Mouse (Mus musculus): ENCODE measurements around the gene Adgrf5. TPM values are rescaled to one million over a fixed set of nuclear protein-coding genes. Genes with fewer than 3 reads are reported as not detected.
"Not testable (repeated sequence)": the region's sequence is repeated elsewhere in the genome, so short reads cannot be mapped to it uniquely, and the experiment has no call there.

The Adgrf5 gene
- 51.4 and 76.4 TPM in 2 replicates for polyA plus RNA-seq (2012; ENCODE audit: insufficient read depth, insufficient read length, missing spikeins)

GRCm38 (mm10) chr17:43359826-43360619 lies at the start of gene Adgrf5:
Gene Adgrf5, plus strand, starts transcription at chr17:43360451.
- Histone ChIP-seq H3K4me3 (ENCODE audit: insufficient read depth, low read depth, low read length) (peak within 1 kb of the TSS; percentile 64), H3K4me1 (ENCODE audit: control insufficient read depth, insufficient read depth, insufficient read length, low read length) (peaks cover 8% of the 10 kb centered on the region), H3K27ac (replicated peaks; ENCODE audit: low read depth, low read length) (peak within 1 kb of the TSS; percentile 94)

DNA sequence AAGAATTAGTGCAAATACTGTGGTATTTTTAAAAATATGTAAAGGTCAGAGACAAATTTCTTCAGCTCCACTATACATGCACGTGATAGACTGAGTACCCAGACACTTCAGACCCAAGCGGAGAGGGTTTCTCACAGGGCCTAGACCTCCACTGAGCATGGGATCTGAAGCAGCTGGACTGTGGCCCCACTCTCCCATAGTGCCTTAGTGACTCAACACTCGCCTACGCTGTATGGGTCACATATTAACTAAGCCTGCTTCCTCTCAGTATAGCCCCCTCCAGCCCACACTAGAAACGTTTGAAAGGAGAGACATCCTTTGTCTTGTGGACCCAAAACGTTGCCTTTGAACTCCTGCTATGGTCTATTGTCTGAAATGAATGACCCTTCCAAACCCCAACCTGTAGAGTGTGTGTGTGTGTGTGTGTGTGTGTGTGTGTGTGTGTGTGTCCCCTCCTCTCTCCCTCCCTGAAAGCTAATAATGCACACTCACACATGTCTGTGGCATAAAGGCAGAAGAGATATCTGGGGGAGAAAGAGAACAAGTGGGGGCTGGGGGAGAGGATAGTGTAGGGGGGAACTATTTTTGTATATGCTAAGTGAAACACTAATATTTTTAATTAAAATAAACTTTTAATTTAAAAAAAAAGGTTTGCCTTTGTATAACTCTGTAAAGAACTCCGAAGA lies 34.1 kb upstream of the Adgrf5 start:
- Histone ChIP-seq H3K4me1 (ENCODE audit: control insufficient read depth, insufficient read depth, insufficient read length, low read length) (peaks cover 6% of the 10 kb centered on the region; the same call in 1 of the 2 replicates), H3K27ac (replicated peaks; ENCODE audit: low read depth, low read length) (no peak overlapping the region), H3K4me3 (ENCODE audit: insufficient read depth, low read depth, low read length) (no peak overlapping the region)

DNA sequence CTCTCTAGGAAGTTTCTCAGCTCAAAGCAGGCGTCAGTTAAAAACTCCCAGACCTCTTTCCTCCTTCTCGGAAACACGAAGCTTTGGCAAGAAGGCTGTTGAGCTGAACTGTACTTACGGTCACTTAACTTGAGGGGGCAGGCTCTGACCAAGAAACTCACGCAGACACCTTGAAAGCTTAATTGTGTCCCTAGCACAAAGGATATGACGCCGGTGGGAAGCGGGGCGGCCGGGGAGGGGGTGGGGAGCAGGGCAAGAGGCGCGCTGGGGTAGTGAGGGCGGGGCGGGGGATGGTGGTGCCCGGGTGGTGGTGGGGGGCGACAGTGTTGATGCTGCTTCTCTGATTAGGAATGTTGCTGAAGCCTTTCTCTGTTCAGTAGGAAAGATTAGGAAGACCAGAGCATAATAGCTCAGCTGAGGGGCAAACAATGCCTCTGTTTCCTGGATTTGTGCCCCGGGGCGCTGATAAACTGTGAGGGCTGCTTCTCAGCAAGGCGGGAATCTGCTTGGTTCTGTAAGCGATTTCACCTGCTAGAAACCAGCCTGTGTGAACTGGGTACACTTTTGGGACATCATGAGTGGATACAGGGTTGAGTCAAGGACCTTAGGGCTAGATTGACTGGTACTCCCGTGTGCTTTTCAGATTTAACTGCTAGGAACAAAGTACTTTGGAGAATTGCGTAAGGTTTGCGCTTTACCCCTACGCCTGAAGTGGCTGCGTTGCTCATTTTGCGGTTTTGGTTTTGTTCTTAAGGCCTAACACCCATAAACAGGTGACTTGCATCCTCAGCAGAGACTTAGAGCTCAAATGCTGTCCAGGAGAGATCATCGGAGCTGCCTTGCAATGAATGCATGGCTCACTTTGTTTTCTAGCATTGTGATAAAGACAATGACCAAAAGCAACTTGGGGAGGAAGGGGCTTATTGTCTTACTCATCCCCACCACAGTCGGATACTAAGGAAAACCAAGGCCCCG lies 33.2 kb upstream of the Adgrf5 start:
- Histone ChIP-seq H3K27ac (replicated peaks; ENCODE audit: low read depth, low read length) (peak overlapping the region; percentile 85), H3K4me1 (ENCODE audit: control insufficient read depth, insufficient read depth, insufficient read length, low read length) (peaks cover 9% of the 10 kb centered on the region; the same call in 1 of the 2 replicates), H3K4me3 (ENCODE audit: insufficient read depth, low read depth, low read length) (peak overlapping the region; percentile 32)

DNA sequence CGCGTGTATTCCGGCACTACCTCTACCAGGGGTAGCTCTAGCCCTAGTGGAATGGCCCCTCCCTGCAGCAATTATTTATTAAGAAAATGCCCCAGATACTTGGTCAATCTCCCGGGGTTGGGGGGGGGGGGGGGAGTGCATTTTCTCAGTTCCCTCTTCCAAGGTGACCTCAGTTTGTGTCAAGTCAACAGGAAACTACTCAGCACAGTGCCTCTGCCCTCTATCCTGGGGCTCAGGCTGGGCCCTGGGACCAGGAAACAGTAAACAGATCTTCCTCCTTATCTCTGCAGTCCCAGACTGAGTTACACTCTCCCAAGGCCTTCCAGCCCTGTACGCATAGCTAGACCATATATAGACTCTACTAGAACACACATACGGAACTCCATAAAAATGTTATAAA lies 32.4 kb upstream of the Adgrf5 start:
- Histone ChIP-seq H3K4me1 (ENCODE audit: control insufficient read depth, insufficient read depth, insufficient read length, low read length) (peaks cover 15% of the 10 kb centered on the region; the same call in 1 of the 2 replicates), H3K27ac (replicated peaks; ENCODE audit: low read depth, low read length) (no peak overlapping the region), H3K4me3 (ENCODE audit: insufficient read depth, low read depth, low read length) (no peak overlapping the region)

DNA sequence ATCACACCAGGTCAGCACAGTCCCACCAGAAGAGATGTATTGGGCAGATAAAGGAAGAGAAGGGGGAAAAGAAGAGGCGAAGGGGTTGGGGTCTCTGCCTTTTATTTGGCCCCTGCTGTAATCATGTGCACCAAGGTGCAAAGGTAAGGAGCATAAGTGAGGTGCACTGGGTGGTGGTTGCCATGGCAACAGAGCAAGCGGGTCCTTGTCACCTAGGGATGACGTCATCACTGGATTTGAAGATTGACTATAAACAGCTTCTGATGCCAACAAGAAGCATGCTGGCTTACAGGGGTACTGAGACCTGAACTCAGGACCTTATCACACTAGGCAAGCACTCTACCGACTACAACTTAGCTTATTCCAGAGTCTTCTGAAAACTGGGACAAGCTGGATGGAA lies 31.0 kb upstream of the Adgrf5 start:
- H3K4me3 ChIP-seq (ENCODE audit: insufficient read depth, low read depth, low read length), result no peak overlapping the region
- peaks cover 18% of the 10 kb centered on the region; the same call in 1 of the 2 replicates for H3K4me1 ChIP-seq (ENCODE audit: control insufficient read depth, insufficient read depth, insufficient read length, low read length)

GRCm38 (mm10) chr17:43329761-43330183 lies 30.5 kb upstream of the Adgrf5 start:
- Histone ChIP-seq H3K27ac (replicated peaks; ENCODE audit: low read depth, low read length) (no peak overlapping the region), H3K4me1 (ENCODE audit: control insufficient read depth, insufficient read depth, insufficient read length, low read length) (peaks cover 20% of the 10 kb centered on the region; the same call in 1 of the 2 replicates), H3K4me3 (ENCODE audit: insufficient read depth, low read depth, low read length) (no peak overlapping the region)

More for the DNA sequence above, 31.0 kb upstream of the Adgrf5 start:
- H3K27ac ChIP-seq (replicated peaks; ENCODE audit: low read depth, low read length), result no peak overlapping the region

GRCm38 (mm10) chr17:43332686-43333085 lies 27.6 kb upstream of the Adgrf5 start:
- Histone ChIP-seq H3K27ac (replicated peaks; ENCODE audit: low read depth, low read length) (no peak overlapping the region; the same call in 1 of the 2 replicates), H3K4me3 (ENCODE audit: insufficient read depth, low read depth, low read length) (no peak overlapping the region), H3K4me1 (ENCODE audit: control insufficient read depth, insufficient read depth, insufficient read length, low read length) (peaks cover 29% of the 10 kb centered on the region; the same call in 1 of the 2 replicates)

DNA sequence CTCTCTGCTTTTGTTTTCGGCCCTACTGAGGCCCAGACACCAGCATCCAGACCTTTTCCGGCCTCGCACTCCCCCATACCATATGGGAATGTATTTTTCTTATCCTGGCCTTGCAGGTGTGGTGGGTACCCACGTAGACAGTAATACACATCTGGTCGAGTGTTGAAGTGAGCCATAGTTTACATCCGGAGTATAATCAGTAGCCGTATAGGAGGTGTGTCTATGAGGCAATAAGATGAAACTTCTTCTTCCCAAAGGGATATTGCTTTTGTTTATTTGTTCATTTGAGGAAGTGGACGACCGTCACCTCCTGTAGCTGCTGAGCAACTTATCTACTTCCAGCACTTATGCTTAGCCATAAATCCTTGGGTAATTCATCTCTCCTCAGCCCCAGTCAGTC lies 26.2 kb upstream of the Adgrf5 start:
- Histone ChIP-seq H3K27ac (replicated peaks; ENCODE audit: low read depth, low read length) (peak overlapping the region; percentile 29; the same call in 1 of the 2 replicates), H3K4me1 (ENCODE audit: control insufficient read depth, insufficient read depth, insufficient read length, low read length) (peaks cover 33% of the 10 kb centered on the region), H3K4me3 (ENCODE audit: insufficient read depth, low read depth, low read length) (no peak overlapping the region)

DNA sequence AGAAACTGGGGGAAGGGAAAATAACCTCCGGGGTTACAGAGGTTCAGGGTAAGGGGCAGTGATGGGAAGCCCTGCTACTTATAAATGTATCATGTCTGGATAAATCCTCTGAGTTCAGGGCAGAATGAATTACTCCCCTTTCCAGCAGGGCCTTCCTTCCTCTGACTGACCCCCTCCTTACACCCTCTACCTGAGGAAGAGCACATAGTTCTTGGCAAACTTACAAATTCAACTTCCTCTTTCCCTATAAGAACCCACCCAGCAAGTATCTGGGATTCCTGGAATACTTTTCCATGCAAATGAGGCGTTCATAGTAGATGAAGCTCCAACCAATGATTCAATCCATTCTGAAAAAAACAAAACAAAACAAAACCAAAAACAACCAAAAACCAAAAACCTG lies 22.6 kb upstream of the Adgrf5 start:
- Histone ChIP-seq H3K4me3 (ENCODE audit: insufficient read depth, low read depth, low read length) (no peak overlapping the region), H3K4me1 (ENCODE audit: control insufficient read depth, insufficient read depth, insufficient read length, low read length) (peaks cover 26% of the 10 kb centered on the region), H3K27ac (replicated peaks; ENCODE audit: low read depth, low read length) (peak overlapping the region; percentile 88)

DNA sequence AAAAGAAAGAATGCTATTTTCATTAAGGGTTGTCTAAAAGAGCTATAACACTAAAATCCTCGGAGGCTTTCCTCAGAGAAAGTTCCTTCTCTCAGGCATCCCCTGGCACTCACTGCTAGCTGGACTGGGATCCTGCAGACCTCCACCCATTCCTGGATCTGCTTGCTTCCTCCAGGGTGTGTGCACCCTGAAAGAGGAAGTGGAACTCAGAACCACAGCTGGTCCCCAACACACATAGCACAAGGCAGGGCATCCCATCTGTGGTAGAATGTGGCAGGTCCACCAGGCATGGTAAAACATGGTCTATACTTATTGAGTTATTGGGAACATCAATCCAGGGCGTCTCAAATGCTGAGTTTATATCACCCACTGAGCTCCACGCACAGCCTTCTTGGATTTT lies 22.0 kb upstream of the Adgrf5 start:
- Histone ChIP-seq H3K27ac (replicated peaks; ENCODE audit: low read depth, low read length) (no peak overlapping the region; the same call in 1 of the 2 replicates), H3K4me1 (ENCODE audit: control insufficient read depth, insufficient read depth, insufficient read length, low read length) (peaks cover 23% of the 10 kb centered on the region), H3K4me3 (ENCODE audit: insufficient read depth, low read depth, low read length) (no peak overlapping the region)

DNA sequence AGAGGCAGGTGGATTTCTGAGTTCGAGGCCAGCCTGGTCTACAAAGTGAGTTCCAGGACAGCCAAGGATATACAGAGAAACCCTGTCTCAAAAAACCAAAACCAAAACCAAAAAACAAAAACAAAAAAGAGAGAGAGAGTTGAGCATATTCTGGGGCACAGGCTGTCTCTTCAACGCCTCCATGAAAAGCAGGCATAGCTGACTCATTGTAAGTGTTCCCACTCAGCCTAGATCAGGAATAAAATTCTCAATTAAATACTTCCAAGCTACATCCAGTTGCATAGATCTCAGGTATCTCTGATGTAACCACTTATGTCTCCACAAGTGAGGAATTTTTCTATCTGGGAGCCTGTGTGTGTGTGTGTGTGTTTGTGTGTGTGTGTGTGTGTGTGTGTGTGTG lies 13.8 kb upstream of the Adgrf5 start:
- not testable (repeated sequence) for H3K27ac ChIP-seq (replicated peaks; ENCODE audit: low read depth, low read length); H3K4me1 ChIP-seq (ENCODE audit: control insufficient read depth, insufficient read depth, insufficient read length, low read length)

DNA sequence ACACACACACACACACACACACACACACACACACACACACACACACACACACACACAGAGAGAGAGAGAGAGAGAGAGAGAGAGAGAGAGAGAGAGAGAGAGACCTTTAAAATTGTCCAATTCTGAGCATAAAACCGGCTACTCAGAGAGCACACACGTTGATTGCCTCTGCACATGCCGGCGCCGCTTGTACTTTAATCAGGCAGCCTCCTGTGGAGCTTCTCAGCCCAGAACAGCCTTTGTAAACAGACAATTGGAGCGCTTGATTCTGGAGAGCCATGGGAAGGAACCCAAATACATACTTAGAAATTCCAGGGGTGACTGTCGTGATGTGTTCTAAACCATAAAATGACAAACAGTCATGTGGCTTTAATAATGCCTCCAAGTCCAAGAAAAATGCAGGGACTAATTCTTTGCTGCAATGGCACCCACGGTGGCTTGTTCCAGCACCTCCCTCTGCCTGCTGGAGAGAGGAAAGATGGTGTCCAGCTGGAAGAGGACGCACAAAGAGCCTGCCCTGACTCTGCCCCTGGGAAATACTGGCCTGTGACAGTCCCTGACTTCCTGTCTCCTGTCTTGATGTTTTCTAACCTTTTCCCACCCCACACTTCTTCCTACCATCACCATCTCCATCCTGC lies 2.2 kb upstream of the Adgrf5 start:
- peaks cover 4% of the 10 kb centered on the region; the same call in 1 of the 2 replicates for H3K4me1 ChIP-seq (ENCODE audit: control insufficient read depth, insufficient read depth, insufficient read length, low read length)
- H3K27ac ChIP-seq (replicated peaks; ENCODE audit: low read depth, low read length), result no peak overlapping the region
- H3K4me3 ChIP-seq (ENCODE audit: insufficient read depth, low read depth, low read length), result no peak overlapping the region

More for the DNA sequence above, 13.8 kb upstream of the Adgrf5 start:
- H3K4me3 ChIP-seq (ENCODE audit: insufficient read depth, low read depth, low read length), result not testable (repeated sequence)

DNA sequence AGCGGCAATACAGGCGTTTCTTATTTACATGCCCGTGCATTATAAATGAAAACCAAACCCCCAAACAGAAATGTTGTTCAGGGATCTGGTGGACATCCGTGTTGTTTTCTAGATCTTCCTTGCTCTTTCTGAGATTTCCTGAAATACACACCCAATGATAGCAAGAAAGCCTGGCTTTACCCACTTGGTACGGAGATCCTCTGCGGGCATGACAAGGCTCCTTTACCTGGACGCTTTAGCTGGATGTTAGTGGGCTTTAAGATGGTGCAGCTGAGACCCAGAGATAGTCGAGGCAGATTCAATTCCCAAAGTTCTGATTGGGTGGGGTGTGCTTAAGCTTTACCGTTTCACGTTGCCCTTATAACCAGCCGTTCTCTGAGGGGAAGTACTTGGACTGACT lies 770 bp downstream of the Adgrf5 start:
- peaks cover 13% of the 10 kb centered on the region for H3K4me1 ChIP-seq (ENCODE audit: control insufficient read depth, insufficient read depth, insufficient read length, low read length)
- H3K4me3 ChIP-seq (ENCODE audit: insufficient read depth, low read depth, low read length), result peak overlapping the region; percentile 64
- peak overlapping the region; percentile 94 for H3K27ac ChIP-seq (replicated peaks; ENCODE audit: low read depth, low read length)

GRCm38 (mm10) chr17:43362362-43362761 lies 2.1 kb downstream of the Adgrf5 start:
- Histone ChIP-seq H3K27ac (replicated peaks; ENCODE audit: low read depth, low read length) (peak overlapping the region; percentile 100), H3K4me3 (ENCODE audit: insufficient read depth, low read depth, low read length) (peak overlapping the region; percentile 67), H3K4me1 (ENCODE audit: control insufficient read depth, insufficient read depth, insufficient read length, low read length) (peaks cover 17% of the 10 kb centered on the region)
